Mouse (Mus musculus): Measurements from ENCODE around the gene Nr3c2.

The Nr3c2 gene

DNA sequence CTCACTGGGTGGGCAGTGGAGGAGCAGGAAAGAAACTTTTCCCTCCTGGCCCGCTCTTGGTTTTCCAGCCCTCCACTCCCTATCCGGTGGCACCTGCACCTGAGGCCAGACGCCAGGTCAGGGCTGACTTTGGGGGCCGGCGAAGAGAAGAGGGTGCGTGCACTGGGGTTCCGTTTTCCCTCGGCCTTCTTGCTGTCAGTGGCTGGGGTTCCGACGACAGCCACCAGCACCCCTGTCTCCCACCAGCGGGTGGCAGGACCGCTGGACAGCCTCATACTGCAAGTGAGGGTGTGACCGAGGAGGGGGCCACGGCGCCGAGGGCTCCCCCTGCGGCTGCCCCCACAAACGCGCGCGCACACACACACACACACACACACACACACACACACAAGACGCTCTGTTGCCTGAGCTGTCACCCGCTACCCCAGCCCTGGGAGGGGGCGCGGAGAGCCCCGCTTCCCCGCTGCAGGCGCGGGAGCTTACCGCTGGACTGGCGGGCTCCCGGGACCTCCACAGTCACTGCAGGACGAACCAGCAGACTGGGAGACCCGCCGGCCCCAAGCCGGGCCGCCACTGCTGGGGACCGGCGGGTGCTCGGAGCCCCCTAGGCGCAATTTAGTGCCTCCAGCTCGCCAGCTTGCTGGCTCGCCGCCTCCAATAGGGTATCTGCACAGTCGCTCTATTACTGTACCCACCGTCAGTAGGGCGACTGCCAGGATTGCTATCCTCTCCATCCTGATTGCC lies at the start of gene Nr3c2:
Gene Nr3c2, plus strand, starts transcription at position 32 of the 744 bp plus-strand sequence.
- in situ Hi-C loops (cut with MboI) = no loop called here

DNA sequence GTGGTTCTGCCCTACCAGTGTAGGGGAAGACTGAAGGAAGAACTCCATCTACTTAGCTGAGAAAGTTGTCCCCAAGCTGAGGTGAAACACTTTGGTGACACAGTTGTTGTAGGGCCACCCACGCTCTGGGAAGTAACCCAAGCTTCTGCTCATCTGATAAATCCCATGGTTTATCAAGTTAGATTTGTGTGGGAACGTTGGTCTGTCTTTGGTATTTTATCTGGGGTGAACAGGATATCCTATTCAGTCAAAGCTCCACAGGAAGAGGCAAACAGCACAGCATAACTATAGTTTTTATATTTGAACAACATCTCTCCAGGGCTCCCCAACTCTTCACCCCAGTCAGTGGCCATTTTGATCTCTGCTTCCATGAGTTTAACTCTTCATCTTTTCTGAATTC lies 40.7 kb upstream of the Nr3c2 start:
- in situ Hi-C loops (cut with MboI) = no loop called here

DNA sequence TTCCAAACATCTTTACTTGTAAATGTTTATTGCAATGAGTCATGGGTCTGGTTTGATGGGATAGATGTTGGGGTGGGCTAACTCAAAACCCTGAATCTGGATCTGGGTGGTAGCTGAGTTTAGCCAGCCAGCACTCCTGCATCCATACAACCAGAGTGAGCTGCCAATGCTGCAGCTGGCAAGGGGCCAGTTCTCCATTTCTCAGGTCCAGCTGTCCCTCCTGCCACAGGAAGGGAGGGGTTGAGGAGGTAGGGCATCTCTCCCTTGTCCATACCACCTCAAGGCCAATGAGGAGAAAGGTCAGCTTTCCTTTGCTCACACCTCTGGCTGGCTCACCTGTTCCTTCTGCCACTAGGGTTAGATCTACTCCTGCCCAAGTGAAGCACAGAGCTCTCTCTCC lies 39.5 kb upstream of the Nr3c2 start:
- in situ Hi-C loops (cut with MboI) = no loop called here

DNA sequence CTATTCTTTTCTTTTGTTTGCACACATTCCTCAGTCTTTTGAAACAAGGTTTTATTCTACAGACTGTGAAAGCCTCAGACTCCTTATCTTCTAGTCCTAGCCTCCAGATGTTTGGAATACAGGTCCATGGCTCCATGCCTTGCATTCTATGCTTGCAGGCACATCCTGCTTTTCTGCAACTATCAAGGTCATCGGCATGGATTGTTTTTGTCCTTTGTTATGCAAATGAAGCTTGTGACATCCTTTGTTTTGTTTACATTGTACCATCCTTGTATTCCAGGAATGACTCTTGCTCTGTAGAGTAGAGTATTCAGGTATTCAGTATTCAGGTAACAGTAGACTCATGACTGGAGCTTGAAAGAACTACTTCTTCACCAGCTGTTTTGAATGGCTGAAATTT lies 36.2 kb upstream of the Nr3c2 start:
- in situ Hi-C loops (cut with MboI) = no loop called here

DNA sequence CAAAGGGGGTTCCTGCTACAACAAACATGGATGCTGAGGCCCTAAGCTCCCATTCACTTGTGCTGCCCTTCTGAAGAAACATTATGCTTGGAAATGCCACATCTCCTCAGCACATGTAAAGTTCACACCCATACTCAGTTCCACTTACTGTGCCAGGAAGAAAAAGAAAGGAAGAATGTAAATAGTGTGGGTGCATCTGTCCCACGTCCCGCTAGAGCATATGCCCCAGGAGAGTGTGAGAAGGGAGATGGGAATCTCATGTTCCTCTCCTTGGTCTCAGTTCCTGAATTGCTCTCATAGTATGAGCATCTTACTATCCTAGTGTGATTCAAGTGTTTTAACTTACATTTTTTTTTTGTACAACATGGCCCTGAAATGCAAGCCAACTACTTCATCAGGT lies 22.4 kb upstream of the Nr3c2 start:
- in situ Hi-C loops (cut with MboI) = no loop called here

DNA sequence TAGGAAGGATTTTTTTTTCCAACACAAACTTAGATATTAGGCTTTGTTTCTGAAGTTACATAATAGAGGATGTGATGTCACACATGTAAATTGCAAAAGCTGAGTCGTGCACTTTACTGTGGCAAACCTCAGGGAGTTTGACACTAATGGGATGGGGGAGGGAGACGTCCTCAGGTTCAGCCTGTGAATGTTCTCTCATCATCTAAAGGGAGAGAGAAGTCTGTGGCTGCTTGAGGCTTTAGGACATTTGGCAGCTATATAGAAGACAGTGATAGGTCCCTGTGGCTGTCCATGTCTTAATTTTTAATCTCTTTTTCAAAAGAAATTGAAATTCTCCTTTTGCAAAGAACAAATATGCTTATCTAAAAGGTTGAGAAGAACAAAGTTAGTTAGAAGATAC lies 2.2 kb upstream of the Nr3c2 start:
- in situ Hi-C loops (cut with MboI) = no loop called here

DNA sequence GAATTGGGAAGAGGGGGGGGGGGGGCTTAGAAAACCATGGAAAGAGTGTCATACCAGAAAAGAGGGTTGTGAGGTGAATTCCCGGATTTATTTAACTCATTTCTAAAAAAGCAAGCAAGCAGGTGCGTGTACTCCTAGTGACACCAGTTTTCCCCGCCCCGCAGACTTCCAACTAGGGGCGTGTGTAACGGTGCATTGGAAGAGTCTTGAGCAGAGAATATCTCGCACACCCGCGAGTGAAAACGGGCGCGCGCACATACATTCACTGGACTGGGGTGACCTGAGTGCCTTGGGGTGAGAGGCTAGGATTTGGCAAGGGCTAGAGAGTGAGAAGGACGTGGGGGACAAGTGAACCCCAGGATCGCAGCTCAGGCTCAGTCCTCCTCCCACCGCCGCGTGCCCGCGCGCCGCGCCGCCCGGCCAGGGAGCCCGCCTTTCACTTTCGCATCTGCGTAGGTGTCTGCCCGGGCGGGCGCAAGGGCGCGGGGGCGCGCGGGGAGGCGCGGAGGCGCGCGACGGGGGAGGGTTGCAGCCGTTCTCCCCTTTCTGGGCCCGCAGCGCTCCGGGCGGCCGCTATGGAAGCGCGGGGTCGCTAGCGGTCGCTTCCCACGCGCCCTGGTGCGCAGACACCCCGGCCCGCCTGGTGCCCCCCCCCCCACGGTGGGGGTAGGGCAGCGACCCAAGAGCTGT lies 376 bp upstream of the Nr3c2 start:
- in situ Hi-C loops (cut with MboI) = no loop called here

DNA sequence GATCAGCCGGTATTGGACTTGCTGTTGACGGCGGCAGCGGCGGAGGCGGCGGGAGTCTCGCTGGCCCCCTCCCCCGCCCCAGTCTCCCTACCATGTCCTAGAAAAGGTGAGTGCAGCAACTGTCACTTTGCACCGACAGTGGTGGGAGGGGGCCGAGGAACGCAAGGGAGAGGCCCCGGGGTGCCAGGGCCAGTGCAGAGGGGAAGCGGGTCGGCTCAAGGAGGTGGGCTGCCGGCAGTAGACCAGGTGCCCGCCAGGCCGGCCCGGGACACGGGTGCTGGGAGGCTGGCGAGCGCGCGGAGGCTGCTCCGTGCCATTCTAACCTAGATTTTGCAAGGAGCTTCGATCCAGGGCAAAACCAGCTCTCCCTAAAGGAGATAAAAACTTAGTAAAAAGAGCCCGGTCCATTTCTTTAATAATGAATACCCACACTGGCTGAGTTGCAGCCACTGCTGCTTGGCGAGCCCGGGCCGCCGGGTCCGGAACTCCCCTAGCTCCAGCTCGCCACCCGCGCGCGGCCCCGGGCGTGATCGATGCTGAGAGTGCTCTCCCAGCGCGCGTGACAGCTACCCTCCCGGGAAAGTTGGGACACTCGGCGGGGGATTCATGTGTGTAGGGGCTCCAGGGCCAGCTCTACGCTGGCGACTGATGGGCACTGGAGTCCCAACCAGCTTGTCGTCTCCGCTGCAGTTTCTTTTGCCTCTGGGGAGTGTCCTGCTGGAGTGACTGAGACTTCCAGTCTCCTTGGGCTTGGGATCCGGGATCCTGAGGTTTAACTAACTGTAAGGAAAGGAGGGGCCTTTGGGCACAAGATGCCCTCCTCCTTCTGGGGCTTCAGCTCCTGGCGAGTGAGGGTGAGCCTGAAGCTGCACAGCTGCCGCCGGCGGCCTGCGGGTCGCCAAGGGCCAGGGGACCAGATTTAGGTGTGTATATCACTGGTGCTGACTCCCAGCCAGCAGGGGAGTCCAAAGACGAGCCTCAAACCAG lies 1.2 kb downstream of the Nr3c2 start:
- in situ Hi-C loops (cut with MboI) = no loop called here

DNA sequence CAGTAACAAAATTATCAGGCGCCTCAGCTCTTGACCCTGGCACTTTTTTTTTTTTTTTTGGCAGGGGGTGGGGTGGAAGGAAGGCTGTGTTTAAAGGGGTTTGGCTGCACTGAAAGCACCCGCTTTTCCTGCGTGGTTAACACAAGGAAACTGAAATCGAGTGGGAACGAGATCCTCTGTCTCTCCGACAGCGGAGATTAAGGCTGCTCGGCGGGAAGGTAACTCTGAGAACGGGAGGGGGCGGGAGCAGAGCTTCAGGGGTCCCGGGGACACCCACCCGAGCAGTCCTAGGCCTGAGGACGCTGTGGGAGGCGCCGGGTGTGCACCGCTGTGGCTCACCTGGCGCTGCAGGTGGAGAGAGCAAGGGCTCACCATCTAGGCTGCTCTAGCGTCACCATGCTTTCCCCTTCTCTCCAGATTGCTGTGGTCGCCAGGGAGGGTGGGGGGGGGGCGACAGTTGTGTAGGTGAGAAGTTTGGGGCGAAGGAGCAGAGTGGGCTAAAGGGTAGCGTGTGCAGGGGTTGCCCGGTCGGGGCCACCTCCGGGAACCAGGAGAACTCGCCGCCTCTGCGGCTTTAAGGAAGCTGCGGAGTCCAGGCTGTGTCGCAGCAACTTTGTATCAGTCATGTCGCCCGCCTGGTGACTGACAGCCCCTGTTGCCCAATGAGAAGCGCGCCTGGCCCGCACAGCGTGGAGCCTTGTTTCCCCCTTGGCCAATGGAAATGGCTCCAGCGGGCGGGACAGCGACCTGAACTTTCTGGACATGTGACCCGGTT lies 2.4 kb downstream of the Nr3c2 start:
- in situ Hi-C loops (cut with MboI) = no loop called here

DNA sequence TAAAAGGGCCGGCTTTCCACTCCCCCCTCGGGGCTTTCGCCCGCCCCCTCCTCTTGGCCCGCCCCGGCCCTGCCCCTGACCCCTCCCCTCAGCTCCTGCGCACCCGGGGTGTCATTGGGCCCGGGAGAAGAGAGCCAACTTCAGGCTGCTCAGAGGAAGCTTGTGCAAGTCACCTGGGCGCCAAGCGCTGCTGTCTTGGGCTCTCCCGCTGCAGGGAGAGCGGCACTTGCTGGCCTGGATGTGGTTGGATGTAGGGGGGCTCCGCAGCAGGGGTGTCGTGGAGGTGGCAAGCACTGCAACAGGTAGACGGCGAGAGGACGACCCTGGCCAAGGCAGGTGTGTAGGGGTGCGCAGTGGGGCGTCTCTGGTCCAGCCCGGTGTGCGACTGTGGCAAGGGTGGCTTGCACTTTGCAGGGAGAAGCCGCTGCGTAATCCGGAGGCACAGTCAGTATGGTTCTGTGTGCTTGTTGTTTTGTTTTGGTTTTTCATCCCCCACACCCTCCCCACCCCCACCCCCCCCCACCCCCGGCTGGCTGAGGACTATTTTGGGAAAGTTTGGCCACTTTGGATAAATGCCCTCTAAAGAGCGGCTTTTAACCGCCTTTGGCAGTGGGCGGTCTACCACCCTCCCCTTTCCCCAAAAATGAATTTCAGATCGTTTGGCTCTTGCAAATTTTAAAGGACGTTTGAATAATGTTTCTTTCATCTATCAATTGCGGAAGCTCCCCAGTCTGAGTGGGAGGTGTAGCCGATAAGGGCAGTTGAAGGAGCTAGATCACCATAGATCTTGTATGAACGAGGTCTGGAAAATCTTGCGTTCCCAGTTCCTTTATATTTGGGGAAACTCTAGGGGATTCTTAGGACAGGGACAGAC lies 3.2 kb downstream of the Nr3c2 start:
- in situ Hi-C loops (cut with MboI) = no loop called here

DNA sequence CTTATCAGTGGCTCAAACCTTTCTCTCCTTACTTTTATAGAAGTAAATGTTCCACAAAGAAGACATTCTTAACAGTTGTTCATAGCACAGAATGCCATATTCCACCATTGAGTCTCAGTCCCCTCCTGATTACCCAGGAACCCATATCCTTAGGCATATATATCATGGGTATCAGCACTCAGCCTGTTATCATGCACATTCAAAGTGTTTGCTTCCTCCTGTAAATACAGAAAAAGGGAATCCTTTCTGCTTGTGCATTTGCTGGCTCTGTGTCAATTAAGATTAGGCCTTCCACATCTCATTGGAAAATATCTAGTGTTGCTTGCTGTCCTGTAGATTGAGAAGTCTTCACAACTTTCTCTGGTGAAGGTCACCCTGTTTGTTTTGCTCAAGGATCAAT lies 12.0 kb downstream of the Nr3c2 start:
- in situ Hi-C loops (cut with MboI) = no loop called here

DNA sequence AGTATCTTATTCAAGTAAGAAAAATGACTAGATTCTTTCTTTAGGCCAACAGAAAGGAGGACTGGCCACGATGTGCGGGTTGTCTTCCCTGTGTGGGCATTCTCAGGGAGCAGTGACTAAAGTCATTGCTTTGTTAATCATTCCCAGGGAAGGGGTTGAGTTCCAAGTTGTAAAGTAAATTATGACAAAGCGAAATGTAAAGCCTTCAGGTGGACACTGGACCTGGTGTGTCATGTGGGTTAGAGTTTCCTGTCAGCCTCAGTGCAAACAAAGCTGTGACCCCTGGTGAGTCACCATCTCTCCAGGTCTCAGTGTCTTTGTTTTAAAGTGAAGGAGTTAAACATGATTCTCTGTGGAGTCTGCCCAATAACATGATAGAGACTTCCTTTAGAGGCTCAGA lies 13.4 kb downstream of the Nr3c2 start:
- in situ Hi-C loops (cut with MboI) = no loop called here

DNA sequence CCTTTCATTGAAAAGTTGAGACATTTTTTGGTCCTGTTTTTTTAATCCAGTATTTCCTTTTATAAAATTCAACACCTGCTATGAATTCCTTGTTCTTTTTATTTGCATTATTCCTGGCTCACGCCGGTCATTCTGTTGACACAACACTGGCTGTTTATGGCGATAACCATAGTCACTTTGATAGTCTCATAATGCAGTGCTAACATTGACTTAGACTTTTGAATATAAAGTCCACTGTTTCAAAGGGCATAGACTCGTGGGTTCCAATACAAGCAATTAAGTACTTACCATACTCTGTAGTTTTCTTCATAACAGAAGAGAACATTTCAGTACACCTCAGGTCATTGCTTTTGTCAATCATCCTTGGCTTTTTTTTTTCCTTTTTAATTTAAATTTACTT lies 14.0 kb downstream of the Nr3c2 start:
- in situ Hi-C loops (cut with MboI) = no loop called here

DNA sequence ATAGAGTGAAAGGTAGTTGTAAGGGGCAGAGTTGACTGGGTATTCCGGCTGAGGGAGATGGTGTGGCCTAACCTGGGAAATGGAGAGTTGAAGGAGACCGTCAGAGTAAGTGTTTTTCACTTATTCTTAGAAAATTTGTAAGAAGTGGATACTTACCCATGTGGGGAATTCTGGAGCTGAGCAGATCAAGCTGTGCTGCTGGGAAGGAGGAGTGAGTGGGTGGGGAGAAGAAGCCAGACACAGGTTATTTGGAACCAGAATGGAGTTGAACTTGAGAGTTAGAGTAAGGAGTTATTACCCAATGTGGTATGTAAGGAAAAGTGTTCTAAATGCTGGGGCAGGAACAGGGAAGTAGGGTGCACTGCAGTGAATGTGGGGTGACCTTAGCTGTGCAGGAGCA lies 16.0 kb downstream of the Nr3c2 start:
- in situ Hi-C loops (cut with MboI) = no loop called here

DNA sequence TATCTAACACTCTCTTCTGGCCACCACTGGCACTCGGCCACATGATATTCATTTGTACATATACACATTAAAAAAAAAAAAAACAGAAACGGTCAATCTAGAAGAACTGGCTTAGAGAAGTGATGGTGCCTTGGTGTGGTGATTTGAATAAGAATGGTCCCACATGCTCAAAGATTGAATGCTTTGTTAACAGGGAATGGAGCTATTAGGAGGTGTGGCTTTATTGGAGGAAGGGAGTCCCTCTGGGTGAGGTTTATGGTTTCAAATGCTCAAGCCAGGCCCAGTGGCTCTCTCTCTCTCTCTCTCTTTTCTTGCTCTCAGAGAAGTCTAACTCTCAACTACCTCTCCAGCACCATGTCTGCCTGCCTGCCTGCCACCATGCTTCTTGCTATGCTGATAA lies 20.3 kb downstream of the Nr3c2 start:
- in situ Hi-C loops (cut with MboI) = no loop called here

DNA sequence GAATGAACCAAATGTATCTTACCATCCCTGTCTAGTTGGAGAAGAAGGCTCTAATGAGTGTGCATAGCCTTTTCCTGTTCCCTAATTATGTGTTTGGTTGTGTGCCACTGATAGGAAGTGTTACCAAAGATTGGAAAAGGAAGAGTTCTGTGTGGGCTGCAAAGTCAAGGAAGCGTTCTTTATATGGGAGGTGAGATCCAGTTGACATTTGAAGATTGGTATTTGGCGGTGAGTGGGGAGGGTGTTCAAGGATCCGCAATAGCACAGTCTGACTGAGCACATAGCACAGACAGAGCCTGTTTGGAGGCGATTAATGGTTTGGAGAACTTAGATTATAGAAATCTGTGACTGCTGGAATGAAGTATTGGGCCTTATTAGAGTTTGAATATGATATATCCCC lies 24.9 kb downstream of the Nr3c2 start:
- in situ Hi-C loops (cut with MboI) = no loop called here

DNA sequence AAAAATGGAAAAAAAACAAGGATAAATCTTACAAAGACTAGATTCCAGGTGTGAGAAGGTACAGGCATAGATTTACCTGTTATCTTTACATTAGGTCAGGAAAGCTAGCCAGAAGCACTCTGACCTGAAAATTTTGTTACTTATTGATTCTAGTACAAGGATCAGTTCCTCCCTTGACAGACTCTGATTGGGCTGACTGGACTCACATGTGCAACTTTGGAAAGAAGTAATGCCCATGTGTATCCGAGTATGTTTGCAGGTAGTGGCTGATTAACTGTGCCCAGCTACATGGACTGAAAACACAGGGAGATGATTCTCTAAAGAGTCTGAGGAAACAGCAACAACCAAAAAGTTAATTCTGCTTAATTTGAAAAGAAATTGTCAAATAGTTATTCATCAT lies 29.1 kb downstream of the Nr3c2 start:
- in situ Hi-C loops (cut with MboI) = no loop called here

DNA sequence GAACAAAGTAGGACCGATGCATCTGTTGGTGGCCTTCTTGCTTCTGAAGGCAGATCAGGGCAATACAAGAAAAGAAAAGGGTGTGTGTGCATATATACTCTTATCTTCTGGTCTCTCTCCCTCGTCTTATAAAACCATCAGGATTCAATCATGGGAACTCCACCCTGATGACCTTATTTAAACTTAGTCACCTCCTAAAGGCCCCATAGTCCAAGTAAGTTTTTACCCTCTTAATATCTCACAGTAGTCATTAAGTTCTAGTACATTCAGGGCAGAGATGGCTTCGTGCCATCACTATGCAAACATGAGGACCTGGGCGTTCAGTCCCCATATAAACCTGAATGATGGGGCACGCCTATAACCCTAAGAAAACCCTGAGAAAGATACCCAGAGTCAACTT lies 29.6 kb downstream of the Nr3c2 start:
- in situ Hi-C loops (cut with MboI) = no loop called here

DNA sequence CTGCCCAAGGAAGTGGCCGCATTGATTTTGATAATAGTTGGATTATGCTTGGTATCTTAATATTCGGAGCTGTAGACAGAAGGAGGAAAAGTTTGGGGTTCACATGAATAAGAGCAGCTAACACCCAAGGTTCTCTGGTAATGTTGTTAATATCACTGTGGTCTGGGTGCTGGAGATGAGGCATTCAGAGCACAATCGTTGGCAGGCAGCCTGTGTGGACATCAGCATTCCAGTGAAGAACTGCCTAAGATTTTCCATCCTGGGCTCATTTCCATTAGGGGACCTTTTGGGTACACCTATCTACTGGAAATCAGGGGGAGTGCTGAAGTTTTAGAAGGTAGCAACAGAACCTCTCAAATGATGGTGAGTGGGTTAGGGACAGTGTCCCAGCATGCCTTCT lies 65.8 kb downstream of the Nr3c2 start:
- in situ Hi-C loops (cut with MboI) = no loop called here

DNA sequence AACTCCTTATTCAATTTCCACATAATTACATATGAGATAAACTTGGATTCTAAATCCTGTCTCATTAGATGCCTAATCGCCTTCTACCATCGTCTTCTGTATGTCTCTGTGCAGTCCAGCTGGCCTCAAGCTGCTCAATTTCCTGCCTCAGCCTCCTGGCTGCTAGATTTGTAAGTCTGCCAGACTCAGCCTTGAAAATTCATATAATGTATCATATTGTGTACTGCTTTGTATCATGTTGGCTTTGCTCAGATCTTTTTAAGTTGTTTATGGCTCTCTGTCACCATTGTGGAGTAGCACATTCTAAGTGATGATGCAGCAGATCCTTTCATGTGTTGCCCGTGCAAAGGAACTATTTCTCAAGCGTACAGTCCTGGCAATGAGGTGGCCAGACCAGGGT lies 71.9 kb downstream of the Nr3c2 start:
- in situ Hi-C loops (cut with MboI) = no loop called here

Data from mature B cell (primary cell).